ENCODE assay signal across 7 mouse cellular contexts in the genomic region with DNA sequence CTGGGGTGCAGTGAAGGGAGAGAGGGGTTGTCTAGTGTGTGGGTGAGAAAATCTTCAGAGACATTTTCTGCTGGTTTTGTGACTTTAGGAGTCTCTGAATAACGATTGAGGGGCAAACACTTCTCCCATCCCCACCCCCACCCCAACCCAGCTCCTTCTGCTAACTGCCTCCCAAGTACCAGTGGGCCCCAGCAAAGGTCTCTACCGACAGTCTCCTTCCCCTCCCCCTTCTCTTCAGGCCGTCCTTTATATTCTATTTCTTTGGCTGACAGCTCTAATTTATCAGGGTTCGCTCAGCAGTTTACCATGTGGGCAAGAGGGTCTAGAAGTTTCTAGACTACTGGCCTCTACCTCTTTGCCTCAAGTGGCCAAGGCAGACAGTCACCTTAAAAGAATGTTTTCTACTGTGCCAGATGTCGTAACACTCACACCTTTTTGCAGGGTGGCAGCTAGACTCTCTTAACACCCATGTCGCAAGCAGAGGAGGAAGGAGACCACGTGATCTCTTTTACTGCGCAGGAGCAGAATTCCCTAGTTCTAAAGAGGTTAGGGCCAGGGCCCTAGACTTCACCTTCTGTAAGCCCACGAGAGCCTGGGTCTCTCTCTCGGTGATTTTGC.
A peak's percentile ranks its signal among the peaks of the same experiment; 100 is the strongest.
DNase-seq lines count a peak whose midpoint lies in the region; ATAC-seq and TF ChIP-seq lines count a peak whose summit lies in the region.

No protein-coding gene starts in this region.

- peak; percentile 48 for ATAC-seq in common myeloid progenitor, adult 5-6 weeks (replicated peaks; ENCODE audit: low read depth, poor library complexity, severe bottlenecking)
- ATAC-seq in hindbrain, embryonic 15.5 days (ENCODE audit: low FRiP score, low read depth): no peak
- ATAC-seq in megakaryocyte, adult 5-6 weeks (ENCODE audit: poor library complexity, severe bottlenecking): peak; percentile 69

- H3K27ac ChIP-seq in ES-Bruce4 (ENCODE audit: insufficient read depth, low read length): peak overlapping the region; percentile 94
- peak overlapping the region; percentile 56 for H3K27ac ChIP-seq in hindbrain, embryonic 15.5 days (replicated peaks)

- DNase-seq in adrenal gland, postnatal 4 days (ENCODE audit: low spot score in 2 of 2): no peak
- DNase-seq in layer of hippocampus, adult 9-10 months (ENCODE audit: low spot score): no peak
- DNase-seq in frontal cortex, postnatal 36 days (ENCODE audit: low spot score in 2 of 2): no peak

- H3K27me3 ChIP-seq in ES-Bruce4 (ENCODE audit: control insufficient read depth, insufficient read depth, low read length, poor library complexity, severe bottlenecking): no peaks in the 10 kb centered on the region
- H3K27me3 ChIP-seq in hindbrain, embryonic 15.5 days: no peaks in the 10 kb centered on the region

- WGBS in hindbrain, embryonic 15.5 days: 35% methylated on average over 10 of the region's 10 CpGs

- no peak for TF ChIP-seq POLR2A in ES-Bruce4 (IDR thresholded peaks at IDR 0.05; ENCODE audit: insufficient read depth, low read length)

- TF ChIP-seq EP300 in ES-Bruce4 (IDR thresholded peaks at IDR 0.05; ENCODE audit: insufficient read depth, low read depth, low read length): no peak

- TF ChIP-seq CTCF in ES-Bruce4 (IDR thresholded peaks at IDR 0.05; ENCODE audit: low read depth, low read length): no peak

- no peak overlapping the region for H3K4me3 ChIP-seq in ES-Bruce4 (ENCODE audit: low read depth, low read length)
- no peak overlapping the region for H3K4me3 ChIP-seq in hindbrain, embryonic 15.5 days

- no peaks in the 10 kb centered on the region for H3K36me3 ChIP-seq in ES-Bruce4 (ENCODE audit: control insufficient read depth, insufficient read depth, low read length, poor library complexity, severe bottlenecking)
- H3K36me3 ChIP-seq in hindbrain, embryonic 15.5 days: no peaks in the 10 kb centered on the region

- H3K4me1 ChIP-seq in ES-Bruce4 (ENCODE audit: control insufficient read depth, insufficient read depth, low read length): peaks cover 25% of the 10 kb centered on the region
- peaks cover 35% of the 10 kb centered on the region for H3K4me1 ChIP-seq in hindbrain, embryonic 15.5 days (replicated peaks)

- no peaks in the 10 kb centered on the region for H3K9me3 ChIP-seq in ES-Bruce4 (replicated peaks; ENCODE audit: control insufficient read depth, insufficient read depth, low read length, poor library complexity, severe bottlenecking)
- no peaks in the 10 kb centered on the region for H3K9me3 ChIP-seq in hindbrain, embryonic 15.5 days

- peak overlapping the region; percentile 83 for H3K9ac ChIP-seq in ES-Bruce4 (ENCODE audit: low read depth, poor library complexity, severe bottlenecking)
- H3K9ac ChIP-seq in hindbrain, embryonic 15.5 days: no peak overlapping the region

- no peak overlapping the region for H3K4me2 ChIP-seq in hindbrain, embryonic 15.5 days
